Mouse (Mus musculus) kidney, embryonic 15.5 days (tissue): ENCODE measurements around the gene Slx4. TPM values are rescaled to one million over a fixed set of nuclear protein-coding genes. Genes with fewer than 3 reads are reported as not detected.

Source experiments
- ATAC-seq: fragments of 200-750 bp; cut with Nextera tagmentation; replicated peaks from 2 replicates; pipeline ENCODE4 v1.8.0; 2017; ENCODE audit warnings: moderate TSS enrichment; ENCODE audit not compliant: low FRiP score
- H3K27ac ChIP-seq: fragments of 300-500 bp; sonication (generic); 2 replicates; pipeline ENCODE4 v1.5.1; 2015; ENCODE audit warnings: mild to moderate bottlenecking, inconsistent platforms
- H3K27me3 ChIP-seq: fragments of 300-500 bp; sonication (generic); 2 replicates; pipeline ENCODE4 v1.6.1; 2015; ENCODE audit warnings: inconsistent platforms
- H3K36me3 ChIP-seq: fragments of 300-500 bp; sonication (generic); 2 replicates; pipeline ENCODE4 v1.6.1; 2015; ENCODE audit warnings: inconsistent platforms
- H3K4me1 ChIP-seq: fragments of 300-500 bp; sonication (generic); 2 replicates; pipeline ENCODE4 v1.6.1; 2015; ENCODE audit warnings: inconsistent platforms
- H3K4me2 ChIP-seq: fragments of 300-500 bp; sonication (generic); 2 replicates; pipeline ENCODE4 v1.6.1; 2015; ENCODE audit warnings: moderate library complexity, mild to moderate bottlenecking, inconsistent platforms
- H3K4me3 ChIP-seq: fragments of 300-500 bp; sonication (generic); replicated peaks from 2 replicates; pipeline ENCODE4 v1.5.1; 2015; ENCODE audit warnings: mild to moderate bottlenecking, inconsistent platforms
- H3K9ac ChIP-seq: fragments of 300-500 bp; sonication (generic); 2 replicates; pipeline ENCODE4 v1.6.1; 2015; ENCODE audit warnings: mild to moderate bottlenecking, inconsistent platforms
- H3K9me3 ChIP-seq: fragments of 300-500 bp; sonication (generic); replicated peaks from 2 replicates; pipeline ENCODE4 v1.6.1; 2016; ENCODE audit warnings: inconsistent platforms
- WGBS: fragments of 180-500 bp; shearing (Covaris S2); methylation state at CpG from one replicate; pipeline ENCODE4 v1.1.7; 2015; ENCODE audit warnings: mixed read lengths; 5-methylcytosine and 5-hydroxymethylcytosine counted together
- polyA plus RNA-seq: library from polyadenylated mRNA; unstranded; fragments of >200 nt; fragmentation: Nextera tagmentation; extraction: Ambion mirVana; gene quantifications from 2 replicates; pipeline ENCODE4 v1.2.1, GENCODE M21; 2015

The Slx4 gene
- 21.1 and 21.3 TPM in 2 replicates for polyA plus RNA-seq

DNA sequence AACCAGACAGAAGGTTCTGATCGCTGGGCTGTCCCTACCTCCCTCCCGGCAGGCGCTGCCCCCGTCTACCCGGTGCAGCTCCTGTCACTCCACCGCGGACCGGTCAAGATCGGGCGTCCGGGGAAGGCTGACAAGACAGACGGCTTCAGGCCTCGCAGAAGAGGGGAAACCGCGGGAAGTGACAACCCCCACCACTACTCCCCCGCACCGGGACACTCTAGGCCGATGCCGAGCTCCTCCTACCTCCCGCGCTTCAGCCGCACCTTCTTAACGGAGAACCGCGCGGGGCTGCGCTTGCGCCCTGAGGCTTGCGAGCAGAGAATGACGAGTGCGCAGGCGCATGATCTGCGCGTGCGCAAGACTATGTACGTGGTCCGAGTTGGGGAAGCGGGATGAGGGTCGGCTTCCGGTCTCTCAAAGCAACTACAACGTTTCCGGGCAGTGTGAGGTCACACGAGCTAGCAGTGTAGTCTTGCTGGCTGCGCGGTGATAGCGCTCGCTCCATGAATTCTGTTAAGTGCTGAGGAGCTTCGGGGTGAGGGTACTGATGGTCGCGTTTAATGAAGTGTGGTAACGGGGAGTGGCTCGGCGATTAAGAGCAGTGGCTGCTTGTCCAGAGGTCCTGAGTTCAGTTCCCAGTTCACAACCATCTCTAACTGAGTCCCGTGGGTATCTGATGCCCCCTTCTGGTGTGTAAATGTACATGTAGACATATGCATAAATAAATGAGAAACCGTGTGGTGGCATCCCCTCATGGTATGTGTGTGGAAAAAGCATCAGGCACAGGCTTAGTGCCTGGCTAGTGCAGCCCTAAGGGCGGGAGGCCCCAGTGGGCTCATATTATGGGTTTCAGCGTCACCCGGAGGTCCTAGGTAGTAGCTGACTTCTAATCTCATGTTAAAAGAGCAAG lies at the start of gene Slx4:
Gene Slx4 (minus strand): TSS at position 282 of the 910 bp plus-strand sequence.
- WGBS = 1% methylated on average over 58 of the region's 58 CpGs

DNA sequence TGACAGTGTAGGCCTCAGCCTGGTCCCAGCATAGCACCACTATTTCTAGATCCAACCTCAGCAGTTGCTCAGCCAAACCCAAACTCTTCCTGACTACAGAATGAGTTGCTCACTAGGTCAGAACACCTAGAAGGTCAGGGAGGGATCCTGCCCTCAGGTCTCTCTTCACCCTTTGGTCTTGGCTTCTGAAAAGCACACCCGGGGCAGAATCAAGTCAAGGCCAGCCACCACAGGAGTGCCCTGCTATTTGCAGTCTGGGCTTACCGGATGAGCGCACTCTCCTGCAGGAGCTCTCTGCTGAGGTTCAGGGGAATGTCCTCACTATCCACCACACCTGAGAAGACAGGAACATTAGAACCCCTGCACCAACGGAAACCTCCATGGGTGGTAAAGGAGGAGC lies 49.0 kb upstream of the Slx4 start:
- H3K36me3 ChIP-seq = peaks cover 95% of the 10 kb centered on the region
- H3K4me1 ChIP-seq = no peaks in the 10 kb centered on the region
- no peak overlapping the region for H3K27ac ChIP-seq

More for the DNA sequence above, at the start of gene Slx4:
- Histone ChIP-seq H3K9ac (peak within 1 kb of the TSS; percentile 75), H3K9me3 (no peaks in the 10 kb centered on the region), H3K4me3 (peak within 1 kb of the TSS; percentile 69), H3K4me1 (peaks cover 17% of the 10 kb centered on the region), H3K27me3 (no peaks in the 10 kb centered on the region), H3K27ac (peak within 1 kb of the TSS; percentile 96), H3K36me3 (peaks cover 30% of the 10 kb centered on the region), H3K4me2 (peak within 1 kb of the TSS; percentile 68)
- ATAC-seq = peak; percentile 99

DNA sequence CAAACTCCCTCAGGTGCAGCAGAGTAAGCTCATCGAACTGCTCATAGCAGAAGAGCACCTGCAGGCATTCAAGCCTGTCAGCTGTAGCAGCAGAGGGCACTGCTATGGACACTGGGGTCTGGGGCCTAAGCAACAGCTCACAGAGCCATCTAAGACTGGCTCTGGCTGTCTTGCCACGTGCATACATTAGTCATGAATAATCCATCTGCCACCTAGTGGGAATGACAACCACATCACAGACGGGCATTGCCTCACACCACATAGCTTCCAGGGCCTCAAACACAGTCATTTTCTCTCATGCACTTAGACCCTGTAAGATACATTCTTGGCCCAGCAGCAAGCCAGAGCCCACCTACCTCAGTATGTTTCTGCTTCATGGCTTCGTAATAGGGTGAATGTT lies 42.0 kb upstream of the Slx4 start:
- Histone ChIP-seq H3K27me3 (no peaks in the 10 kb centered on the region), H3K9me3 (no peaks in the 10 kb centered on the region), H3K4me1 (no peaks in the 10 kb centered on the region), H3K36me3 (peaks cover 97% of the 10 kb centered on the region), H3K4me2 (no peak overlapping the region), H3K27ac (no peak overlapping the region), H3K4me3 (no peak overlapping the region), H3K9ac (no peak overlapping the region)
- WGBS = 84% methylated on average over 4 of the region's 4 CpGs
- peak; percentile 40; the same call in 1 of the 2 replicates for ATAC-seq

More for the DNA sequence above, 49.0 kb upstream of the Slx4 start:
- Histone ChIP-seq H3K9me3 (no peaks in the 10 kb centered on the region), H3K27me3 (no peaks in the 10 kb centered on the region), H3K9ac (no peak overlapping the region), H3K4me2 (no peak overlapping the region), H3K4me3 (no peak overlapping the region)
- 92% methylated on average over 4 of the region's 4 CpGs for WGBS
- ATAC-seq = no peak

DNA sequence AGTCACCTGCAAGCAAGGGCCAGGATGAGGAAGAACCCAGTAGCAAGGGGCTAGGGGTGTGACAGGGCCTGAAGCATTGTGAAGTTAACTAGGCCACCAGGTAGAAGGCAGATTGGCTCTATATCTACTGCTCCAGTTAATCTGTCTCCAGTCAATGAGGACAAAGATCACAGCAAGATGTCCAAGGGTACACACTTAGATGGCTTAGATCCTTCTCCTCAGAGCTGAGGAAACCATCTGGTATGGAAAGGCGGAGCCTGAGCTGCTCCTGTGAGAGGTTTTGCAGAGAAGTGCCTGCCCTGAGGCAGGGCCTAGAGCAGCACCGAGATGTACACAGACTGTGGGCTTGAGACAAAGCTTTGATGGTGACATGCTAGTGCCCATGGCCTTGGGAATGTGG lies 40.5 kb upstream of the Slx4 start:
- Histone ChIP-seq H3K9ac (no peak overlapping the region), H3K27me3 (no peaks in the 10 kb centered on the region), H3K27ac (no peak overlapping the region), H3K9me3 (no peaks in the 10 kb centered on the region), H3K4me3 (no peak overlapping the region), H3K4me1 (no peaks in the 10 kb centered on the region), H3K36me3 (peaks cover 97% of the 10 kb centered on the region), H3K4me2 (no peak overlapping the region)
- no peak for ATAC-seq
- 92% methylated on average over 2 of the region's 2 CpGs for WGBS

DNA sequence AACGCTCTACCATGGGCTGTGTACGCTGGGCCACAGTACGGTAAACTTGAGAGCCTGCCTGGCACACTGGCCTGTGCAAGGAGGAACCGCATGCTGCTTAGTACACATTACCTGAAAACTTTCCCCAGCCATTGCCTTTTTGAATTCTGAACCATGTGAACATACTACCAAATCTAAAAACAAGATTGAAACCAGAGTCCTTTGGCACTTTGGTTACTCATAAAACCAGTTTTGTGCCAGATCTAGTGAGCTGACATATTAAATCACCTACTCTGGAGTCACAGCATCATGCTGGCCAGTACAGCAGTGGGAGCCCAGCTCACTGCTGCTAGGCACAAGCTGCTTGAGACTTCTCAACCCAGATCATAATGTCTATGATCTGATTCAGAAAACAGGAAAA lies 38.1 kb upstream of the Slx4 start:
- Histone ChIP-seq H3K9me3 (no peaks in the 10 kb centered on the region), H3K9ac (no peak overlapping the region), H3K4me1 (no peaks in the 10 kb centered on the region), H3K27ac (no peak overlapping the region), H3K4me2 (no peak overlapping the region), H3K36me3 (peaks cover 96% of the 10 kb centered on the region), H3K4me3 (no peak overlapping the region), H3K27me3 (no peaks in the 10 kb centered on the region)
- ATAC-seq = no peak
- WGBS = 92% methylated on average over 4 of the region's 4 CpGs

DNA sequence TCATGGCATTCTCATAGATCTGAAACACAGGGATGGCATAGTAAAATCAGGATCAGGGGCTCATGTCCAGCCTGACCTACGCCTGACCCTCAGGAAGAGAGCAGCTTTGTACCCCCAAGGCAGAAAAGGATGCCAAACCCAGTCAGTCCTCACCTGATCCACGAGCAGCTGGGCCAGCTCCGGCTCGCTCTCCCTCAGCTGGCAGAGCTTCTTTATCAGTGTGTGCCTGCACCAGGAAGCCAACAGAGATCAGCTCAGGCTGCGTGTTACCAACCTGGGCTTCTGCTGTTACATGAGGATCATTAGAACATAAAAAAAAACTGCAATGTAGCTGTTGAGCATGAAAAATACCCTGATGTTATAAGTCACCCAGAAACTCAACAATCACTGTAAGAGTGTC lies 36.6 kb upstream of the Slx4 start:
- Histone ChIP-seq H3K27me3 (no peaks in the 10 kb centered on the region), H3K4me3 (no peak overlapping the region), H3K36me3 (peaks cover 86% of the 10 kb centered on the region), H3K4me2 (no peak overlapping the region), H3K4me1 (no peaks in the 10 kb centered on the region), H3K9ac (no peak overlapping the region), H3K27ac (no peak overlapping the region), H3K9me3 (no peaks in the 10 kb centered on the region)
- ATAC-seq = no peak
- WGBS = 88% methylated on average over 5 of the region's 5 CpGs

DNA sequence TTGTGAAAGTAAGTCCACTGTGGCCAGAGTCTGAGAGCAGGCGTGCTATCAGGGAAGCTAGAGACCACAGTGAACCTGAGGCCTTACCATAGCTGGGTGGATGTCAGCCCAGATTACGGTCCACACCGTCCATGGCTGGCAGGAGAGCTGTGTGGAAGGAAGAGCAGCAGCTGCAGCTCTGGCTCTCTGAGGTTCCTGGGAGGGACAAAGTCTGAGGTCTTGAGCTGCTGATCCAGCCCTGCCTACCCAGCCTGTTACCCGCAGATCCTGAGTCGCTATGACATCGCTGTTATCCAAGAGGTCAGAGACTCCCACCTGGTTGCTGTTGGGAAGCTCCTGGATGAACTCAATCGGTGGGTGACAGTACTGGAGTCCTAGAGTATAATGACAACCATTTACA lies 34.1 kb upstream of the Slx4 start:
- no peaks in the 10 kb centered on the region for H3K27me3 ChIP-seq
- no peaks in the 10 kb centered on the region for H3K9me3 ChIP-seq
- no peak overlapping the region for H3K9ac ChIP-seq
- 91% methylated on average over 7 of the region's 7 CpGs for WGBS
- no peak overlapping the region for H3K27ac ChIP-seq
- peaks cover 63% of the 10 kb centered on the region for H3K36me3 ChIP-seq
- no peak for ATAC-seq
- no peak overlapping the region for H3K4me3 ChIP-seq
- no peaks in the 10 kb centered on the region for H3K4me1 ChIP-seq
- no peak overlapping the region for H3K4me2 ChIP-seq

DNA sequence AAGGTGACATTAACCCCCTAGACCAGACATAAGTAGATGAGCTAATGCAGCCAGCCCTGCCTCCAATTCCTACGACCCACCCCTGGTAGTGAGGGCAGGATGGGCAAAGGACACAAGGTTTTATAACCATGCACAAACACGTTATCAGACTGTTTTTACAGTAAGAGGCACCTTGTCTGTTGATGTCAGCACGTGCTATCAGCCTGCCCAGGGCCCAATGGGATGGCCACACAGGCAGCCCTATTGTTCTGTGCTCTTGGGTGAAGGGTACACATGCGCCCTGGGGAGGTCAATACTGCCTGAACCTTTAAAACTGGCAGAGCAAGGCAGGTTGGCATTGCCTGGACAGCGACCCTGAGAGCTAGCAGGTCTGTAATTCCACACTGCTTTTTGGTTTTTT lies 33.2 kb upstream of the Slx4 start, which contains the start of gene Dnase1:
Gene Dnase1 (plus strand): TSS at position 136 of the 400 bp plus-strand sequence.
- Histone ChIP-seq H3K9ac (no peak within 1 kb of the TSS), H3K9me3 (no peaks in the 10 kb centered on the region; the same call in 1 of the 2 replicates), H3K4me1 (no peaks in the 10 kb centered on the region), H3K4me2 (no peak within 1 kb of the TSS), H3K4me3 (no peak within 1 kb of the TSS), H3K27ac (no peak within 1 kb of the TSS), H3K36me3 (peaks cover 54% of the 10 kb centered on the region), H3K27me3 (no peaks in the 10 kb centered on the region)
- no peak for ATAC-seq
- WGBS = 82% methylated on average over 5 of the region's 5 CpGs

DNA sequence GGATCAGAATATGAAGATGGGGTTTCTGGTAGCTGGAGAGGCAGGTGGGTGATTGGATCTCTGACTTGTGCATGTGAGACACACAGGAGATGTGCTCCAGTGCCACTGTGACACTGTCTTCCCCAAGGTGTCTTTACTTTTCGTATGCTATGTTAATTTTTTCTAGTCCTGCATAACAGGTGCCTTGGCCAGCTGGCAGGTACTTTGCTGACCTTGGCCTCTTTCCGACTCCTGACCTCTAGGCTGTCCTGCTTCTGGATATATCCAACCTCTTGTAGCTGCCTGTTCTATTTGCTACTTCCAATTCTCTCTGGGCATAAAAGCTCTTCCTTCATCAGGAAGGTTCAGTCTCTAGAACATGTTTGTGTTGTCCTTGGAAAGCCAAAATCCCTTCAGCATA lies 32.0 kb upstream of the Slx4 start:
- 72% methylated on average over 2 of the region's 2 CpGs for WGBS
- no peak for ATAC-seq
- H3K9me3 ChIP-seq = no peaks in the 10 kb centered on the region; the same call in 1 of the 2 replicates

DNA sequence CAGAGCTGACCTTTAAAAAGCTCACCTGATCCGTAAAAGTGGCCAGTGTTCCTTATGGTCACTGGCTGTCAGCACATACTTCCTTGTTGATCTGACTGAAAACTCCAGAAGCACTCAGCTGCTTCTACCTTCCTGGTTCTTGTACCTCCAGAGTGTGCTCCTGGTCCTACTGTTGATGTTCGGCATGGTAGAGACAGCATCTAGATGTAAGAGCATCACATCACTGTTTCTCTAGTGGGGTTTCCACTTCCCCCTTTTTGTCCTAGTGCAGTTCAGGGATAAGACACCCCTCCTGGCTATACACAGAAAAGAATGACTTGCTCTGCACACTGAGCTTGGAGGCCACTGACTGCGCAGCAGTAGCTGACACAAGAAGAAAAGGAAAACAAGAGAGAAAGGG lies 30.9 kb upstream of the Slx4 start:
- no peak overlapping the region for H3K4me2 ChIP-seq
- WGBS = 74% methylated on average over 3 of the region's 3 CpGs
- no peak for ATAC-seq

More for the DNA sequence above, 32.0 kb upstream of the Slx4 start:
- Histone ChIP-seq H3K36me3 (peaks cover 42% of the 10 kb centered on the region), H3K9ac (no peak overlapping the region), H3K4me2 (no peak overlapping the region), H3K27me3 (no peaks in the 10 kb centered on the region), H3K4me3 (no peak overlapping the region), H3K27ac (no peak overlapping the region), H3K4me1 (peaks cover under 1% of the 10 kb centered on the region; the same call in 1 of the 2 replicates)

DNA sequence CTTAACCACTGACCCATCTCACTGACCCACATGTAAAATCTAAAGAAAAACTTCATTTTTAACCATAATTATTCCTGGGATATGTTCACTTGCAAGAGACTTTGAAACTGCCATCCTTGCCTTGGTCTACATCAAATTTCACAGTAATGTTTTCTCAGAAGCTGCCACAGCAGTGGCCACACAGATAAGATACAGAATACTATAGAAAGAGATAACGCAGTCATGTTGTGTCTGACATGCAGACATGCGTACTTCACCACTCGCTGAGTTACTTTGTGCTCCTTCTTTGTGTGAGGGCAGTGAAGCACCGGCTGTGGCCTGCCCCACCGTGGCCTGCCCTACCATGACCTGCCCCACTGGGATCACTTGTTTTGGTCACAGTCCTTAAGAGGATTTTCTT lies 30.4 kb upstream of the Slx4 start:
- peak overlapping the region; percentile 28 for H3K27ac ChIP-seq
- H3K9me3 ChIP-seq = no peaks in the 10 kb centered on the region; the same call in 1 of the 2 replicates
- no peak overlapping the region for H3K4me3 ChIP-seq
- no peak for ATAC-seq
- H3K4me1 ChIP-seq = peaks cover 14% of the 10 kb centered on the region
- H3K27me3 ChIP-seq = no peaks in the 10 kb centered on the region
- H3K9ac ChIP-seq = no peak overlapping the region
- H3K4me2 ChIP-seq = no peak overlapping the region
- WGBS = 68% methylated on average over 5 of the region's 5 CpGs
- H3K36me3 ChIP-seq = peaks cover 26% of the 10 kb centered on the region

More for the DNA sequence above, 30.9 kb upstream of the Slx4 start:
- Histone ChIP-seq H3K27me3 (no peaks in the 10 kb centered on the region), H3K4me1 (peaks cover 12% of the 10 kb centered on the region), H3K9ac (no peak overlapping the region), H3K27ac (peak overlapping the region; percentile 28; the same call in 1 of the 2 replicates), H3K9me3 (no peaks in the 10 kb centered on the region; the same call in 1 of the 2 replicates), H3K36me3 (peaks cover 31% of the 10 kb centered on the region), H3K4me3 (no peak overlapping the region)

DNA sequence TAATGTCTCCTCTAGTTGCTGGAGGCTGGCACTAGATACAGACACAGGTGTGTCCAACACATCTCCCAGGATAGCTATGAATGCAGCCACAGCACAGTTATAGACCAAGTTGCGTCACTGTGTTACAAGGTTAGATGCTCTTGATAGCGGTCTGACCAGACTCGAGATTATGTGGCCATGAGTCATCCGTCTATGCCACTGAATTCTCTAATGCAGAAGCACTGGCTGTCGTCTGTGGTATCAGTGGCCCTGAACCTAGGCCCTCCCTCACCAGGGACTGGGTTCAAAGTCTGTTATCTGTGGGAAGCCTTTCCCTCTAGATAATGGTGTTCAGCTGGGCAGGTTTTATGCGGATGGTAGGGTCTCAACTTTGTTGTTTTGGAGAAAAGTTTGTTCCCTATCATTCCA lies 28.8 kb upstream of the Slx4 start:
- Histone ChIP-seq H3K4me2 (no peak overlapping the region), H3K9me3 (no peaks in the 10 kb centered on the region; the same call in 1 of the 2 replicates), H3K27me3 (no peaks in the 10 kb centered on the region), H3K9ac (no peak overlapping the region), H3K27ac (peak overlapping the region; percentile 48), H3K4me1 (peaks cover 15% of the 10 kb centered on the region), H3K36me3 (peaks cover 9% of the 10 kb centered on the region), H3K4me3 (no peak overlapping the region)
- no peak for ATAC-seq
- 73% methylated on average over 6 of the region's 6 CpGs for WGBS
